Comparison of ENCODE assay signal across 8 mouse cellular contexts in the genomic region with DNA sequence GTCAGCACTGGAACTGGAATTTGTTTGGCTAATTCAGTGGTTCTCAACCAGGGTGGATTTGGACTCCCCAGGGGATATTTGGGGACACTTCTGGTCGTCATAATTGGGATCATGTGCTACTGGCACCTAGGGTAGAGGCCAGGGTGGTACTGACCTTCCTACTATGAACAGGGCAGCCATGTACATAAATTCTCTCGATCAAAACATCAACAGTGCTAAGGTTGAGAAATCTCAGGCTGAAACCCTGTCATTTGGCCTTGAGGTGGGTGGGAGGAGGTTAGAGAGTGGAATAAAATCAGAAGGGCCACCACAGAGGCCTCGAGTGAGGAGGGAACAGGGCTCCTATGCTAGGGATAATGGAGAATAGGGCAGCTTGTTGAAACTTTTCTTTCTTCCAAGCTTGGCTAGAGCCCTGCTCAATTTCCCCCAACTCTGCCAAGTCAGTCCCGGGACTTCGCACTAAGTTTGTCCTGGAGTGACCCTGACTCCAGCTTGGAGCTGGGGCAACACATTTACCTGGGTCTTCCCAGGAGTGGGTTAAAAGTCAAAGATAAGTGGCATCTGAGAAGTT. TPM values are rescaled to one million over a fixed set of nuclear protein-coding genes. Genes with fewer than 3 reads are reported as not detected.
DNase-seq lines count a peak whose midpoint lies in the region; ATAC-seq and TF ChIP-seq lines count a peak whose summit lies in the region.

No protein-coding gene starts in this region.

- no peak overlapping the region for H3K9ac ChIP-seq in forebrain, embryonic 15.5 days (replicated peaks)
- no peak overlapping the region for H3K9ac ChIP-seq in midbrain, embryonic 13.5 days (replicated peaks)

- H3K4me1 ChIP-seq in thymus, adult 2 months (replicated peaks; ENCODE audit: control insufficient read depth, insufficient read depth, low read length), result peaks cover 58% of the 10 kb centered on the region
- H3K4me1 ChIP-seq in forebrain, embryonic 15.5 days, result peaks cover 36% of the 10 kb centered on the region
- H3K4me1 ChIP-seq in midbrain, embryonic 13.5 days (replicated peaks), result peaks cover 43% of the 10 kb centered on the region

- no peak for TF ChIP-seq CTCF in thymus, adult 2 months (IDR thresholded peaks at IDR 0.05; ENCODE audit: borderline replicate concordance, control insufficient read depth, extremely low read depth, insufficient read depth, low read length, poor library complexity)

- no peak overlapping the region for H3K4me3 ChIP-seq in thymus, adult 2 months (ENCODE audit: control insufficient read depth, insufficient read depth, low read length)
- no peak overlapping the region for H3K4me3 ChIP-seq in forebrain, embryonic 15.5 days
- no peak overlapping the region for H3K4me3 ChIP-seq in midbrain, embryonic 13.5 days (replicated peaks)

- no peaks in the 10 kb centered on the region for H3K27me3 ChIP-seq in thymus, adult 2 months (ENCODE audit: control insufficient read depth, insufficient read depth, low read length)
- no peaks in the 10 kb centered on the region for H3K27me3 ChIP-seq in forebrain, embryonic 15.5 days
- H3K27me3 ChIP-seq in midbrain, embryonic 13.5 days, result no peaks in the 10 kb centered on the region; the same call in 1 of the 2 replicates

- H3K36me3 ChIP-seq in thymus, adult 2 months (ENCODE audit: control insufficient read depth, insufficient read depth, low read length), result no peaks in the 10 kb centered on the region
- no peaks in the 10 kb centered on the region for H3K36me3 ChIP-seq in forebrain, embryonic 15.5 days
- H3K36me3 ChIP-seq in midbrain, embryonic 13.5 days, result no peaks in the 10 kb centered on the region

- no peak for ATAC-seq in forebrain, embryonic 15.5 days (replicated peaks)
- ATAC-seq in midbrain, embryonic 13.5 days, result no peak

- no peak for TF ChIP-seq POLR2A in thymus, adult 2 months (IDR thresholded peaks at IDR 0.05; ENCODE audit: control insufficient read depth, extremely low read depth, insufficient read depth, low read length, poor library complexity)

- DNase-seq in thymus, adult 2 months, result peak; percentile 11
- no peak for DNase-seq in thymus, postnatal 4 days
- peak; percentile 62 for DNase-seq in kidney, adult 11 months
- peak; percentile 27 for DNase-seq in naive thymus-derived CD4-positive, alpha-beta T cell, adult 2 months (ENCODE audit: low read depth)
- DNase-seq in thymus, postnatal 0 days (ENCODE audit: low spot score), result no peak
- DNase-seq in lung, postnatal 25 days (ENCODE audit: low spot score), result no peak

- no peaks in the 10 kb centered on the region for H3K9me3 ChIP-seq in forebrain, embryonic 15.5 days
- H3K9me3 ChIP-seq in midbrain, embryonic 13.5 days, result no peaks in the 10 kb centered on the region

- WGBS in thymus, adult 2 months, result 60% methylated on average over 5 of the region's 5 CpGs
- WGBS in forebrain, embryonic 15.5 days, result 79% methylated on average over 5 of the region's 5 CpGs
- WGBS in midbrain, embryonic 13.5 days, result 85% methylated on average over 5 of the region's 5 CpGs

- peak overlapping the region; percentile 86 for H3K27ac ChIP-seq in thymus, adult 2 months (ENCODE audit: control insufficient read depth, insufficient read depth, low read length)
- H3K27ac ChIP-seq in forebrain, embryonic 15.5 days (replicated peaks), result 0 out of 2 replicates have a peak overlapping the region, but pooled peaks have one; percentile 85
- H3K27ac ChIP-seq in midbrain, embryonic 13.5 days, result no peak overlapping the region

- no peak overlapping the region for H3K4me2 ChIP-seq in forebrain, embryonic 15.5 days (replicated peaks)
- H3K4me2 ChIP-seq in midbrain, embryonic 13.5 days (replicated peaks), result no peak overlapping the region

RNA-seq across cellular contexts. Expression of gene Tlcd2, which starts 2.3 kb away (rescaled TPM):
- 13.0 and 14.4 TPM in 2 replicates for polyA plus RNA-seq in thymus, adult 2 months (2012; rRNA removed)
- 0.95 and 1.3 TPM in 2 replicates for polyA plus RNA-seq in forebrain, embryonic 15.5 days (2015; fragmentation: Nextera tagmentation; extraction: Ambion mirVana)
- 9.7 and 13.8 TPM in 2 replicates for polyA plus RNA-seq in thymus, postnatal 0 days (2015; fragmentation: Nextera tagmentation; extraction: Ambion mirVana)
- polyA plus RNA-seq in midbrain, embryonic 13.5 days (2015; fragmentation: Nextera tagmentation; extraction: Ambion mirVana), result 2.0 and 2.5 TPM in 2 replicates

RNA-seq across cellular contexts. Expression of gene Wdr81, which starts 4.7 kb away (rescaled TPM):
- polyA plus RNA-seq in thymus, adult 2 months (2012; rRNA removed), result 52.1 and 53.7 TPM in 2 replicates
- polyA plus RNA-seq in forebrain, embryonic 15.5 days (2015; fragmentation: Nextera tagmentation; extraction: Ambion mirVana), result 7.7 and 8.2 TPM in 2 replicates
- polyA plus RNA-seq in thymus, postnatal 0 days (2015; fragmentation: Nextera tagmentation; extraction: Ambion mirVana), result 5.7 and 5.9 TPM in 2 replicates
- polyA plus RNA-seq in midbrain, embryonic 13.5 days (2015; fragmentation: Nextera tagmentation; extraction: Ambion mirVana), result 6.8 and 8.1 TPM in 2 replicates

RNA-seq across cellular contexts. Expression of gene Serpinf2, which starts 19.8 kb away (rescaled TPM):
- polyA plus RNA-seq in thymus, adult 2 months (2012; rRNA removed), result 1.4 and 3.1 TPM in 2 replicates
- 0.22 TPM in 1 of 2 replicates, not detected in the other for polyA plus RNA-seq in forebrain, embryonic 15.5 days (2015; fragmentation: Nextera tagmentation; extraction: Ambion mirVana)
- polyA plus RNA-seq in thymus, postnatal 0 days (2015; fragmentation: Nextera tagmentation; extraction: Ambion mirVana), result 0.10 TPM in 1 of 2 replicates, not detected in the other
- 0.07 TPM in 1 of 2 replicates, not detected in the other for polyA plus RNA-seq in midbrain, embryonic 13.5 days (2015; fragmentation: Nextera tagmentation; extraction: Ambion mirVana)

RNA-seq across cellular contexts. Expression of gene Prpf8, which starts 27.4 kb away (rescaled TPM):
- 142 and 161 TPM in 2 replicates for polyA plus RNA-seq in thymus, adult 2 months (2012; rRNA removed)
- polyA plus RNA-seq in forebrain, embryonic 15.5 days (2015; fragmentation: Nextera tagmentation; extraction: Ambion mirVana), result 55.0 and 58.3 TPM in 2 replicates
- 39.2 and 40.0 TPM in 2 replicates for polyA plus RNA-seq in thymus, postnatal 0 days (2015; fragmentation: Nextera tagmentation; extraction: Ambion mirVana)
- polyA plus RNA-seq in midbrain, embryonic 13.5 days (2015; fragmentation: Nextera tagmentation; extraction: Ambion mirVana), result 58.2 and 61.8 TPM in 2 replicates

RNA-seq across cellular contexts. Expression of gene Serpinf1, which starts 36.7 kb away (rescaled TPM):
- polyA plus RNA-seq in thymus, adult 2 months (2012; rRNA removed), result 43.4 and 46.7 TPM in 2 replicates
- 21.4 and 27.2 TPM in 2 replicates for polyA plus RNA-seq in forebrain, embryonic 15.5 days (2015; fragmentation: Nextera tagmentation; extraction: Ambion mirVana)
- polyA plus RNA-seq in thymus, postnatal 0 days (2015; fragmentation: Nextera tagmentation; extraction: Ambion mirVana), result 44.9 and 47.7 TPM in 2 replicates
- polyA plus RNA-seq in midbrain, embryonic 13.5 days (2015; fragmentation: Nextera tagmentation; extraction: Ambion mirVana), result 27.5 and 31.5 TPM in 2 replicates

Comparison
In these comparisons a context has a peak if more than half of its experiments do, and no peak if none do; other contexts are left out.
1. DNase-seq: peak in thymus, adult 2 months (single experiment), kidney, adult 11 months (single experiment) and naive thymus-derived CD4-positive, alpha-beta T cell, adult 2 months (single experiment); none in thymus, postnatal 4 days (single experiment), thymus, postnatal 0 days (single experiment) and lung, postnatal 25 days (single experiment).